Mouse (Mus musculus) olfactory bulb, adult 2 months (tissue): ENCODE results near the gene Rorc.

Experiments used
- CTCF ChIP-seq: fragments of 200-500 bp; IDR thresholded peaks from 2 replicates; pipeline ENCODE4 v1.5.1; 2012; ENCODE audit warnings: low read depth, mild to moderate bottlenecking, low read length, moderate library complexity; ENCODE audit not compliant: insufficient read depth
- POLR2A ChIP-seq: fragments of 200-500 bp; IDR thresholded peaks from 2 replicates; pipeline ENCODE4 v1.6.1; 2012; ENCODE audit warnings: mild to moderate bottlenecking, low read depth, low read length, moderate library complexity; ENCODE audit not compliant: insufficient read depth

GRCm38 (mm10) chr3:94436420-94436819 lies 63.8 kb downstream of the Rorc start:
- TF ChIP-seq POLR2A (no peak), CTCF (no peak)
